Mouse (Mus musculus) testis, postnatal 14 days (tissue): ENCODE measurements at regions not wholly inside any gene's neighbourhood (a gene's known extent, or its start where the extent isn't known, plus 50 kb on each side); places are given as distances from the start of the nearest gene placed in this dataset.

ENCODE experiments used
- DNase-seq: peaks from one replicate; pipeline ENCODE4 v3.0.0; 2021; ENCODE audit warnings: low spot score

- DNase-seq, result no peak
These were observed 1100.8 kb upstream of the Gm7489 start for GRCm38 (mm10) chr15:52783940-52784339.

- DNase-seq, result no peak
These were observed 1099.5 kb upstream of the Gm7489 start for GRCm38 (mm10) chr15:52785196-52785595.

- no peak for DNase-seq
These were observed 1098.7 kb upstream of the Gm7489 start for GRCm38 (mm10) chr15:52785976-52786375.

GRCm38 (mm10) chr15:52805479-52806199, 1079.1 kb upstream of the Gm7489 start:
- no peak for DNase-seq

- DNase-seq, result no peak
These were observed 1076.1 kb upstream of the Gm7489 start for GRCm38 (mm10) chr15:52808622-52809021.

- DNase-seq, result no peak
These were observed 1063.9 kb upstream of the Gm7489 start for GRCm38 (mm10) chr15:52820796-52821195.

- no peak for DNase-seq
These were observed 1047.8 kb upstream of the Gm7489 start for GRCm38 (mm10) chr15:52836896-52837295.

GRCm38 (mm10) chr15:52848132-52848531, 1036.6 kb upstream of the Gm7489 start:
- DNase-seq, result no peak

- no peak for DNase-seq
These were observed 1026.0 kb upstream of the Gm7489 start for GRCm38 (mm10) chr15:52858682-52859081.

- DNase-seq, result no peak
These were observed 1021.2 kb upstream of the Gm7489 start for GRCm38 (mm10) chr15:52863494-52863893.

- DNase-seq, result no peak
These were observed 992.3 kb upstream of the Gm7489 start for GRCm38 (mm10) chr15:52892244-52892950.

- DNase-seq, result no peak
These were observed 986.6 kb upstream of the Gm7489 start for GRCm38 (mm10) chr15:52898107-52898506.

GRCm38 (mm10) chr15:52899403-52899802, 985.3 kb upstream of the Gm7489 start:
- DNase-seq, result no peak

GRCm38 (mm10) chr15:52899822-52900221, 984.9 kb upstream of the Gm7489 start:
- no peak for DNase-seq

- DNase-seq, result no peak
These were observed 979.5 kb upstream of the Gm7489 start for GRCm38 (mm10) chr15:52905231-52905630.

GRCm38 (mm10) chr15:52907217-52907616, 977.5 kb upstream of the Gm7489 start:
- DNase-seq, result no peak

GRCm38 (mm10) chr15:52922277-52922676, 962.4 kb upstream of the Gm7489 start:
- DNase-seq, result no peak

- no peak for DNase-seq
These were observed 956.3 kb upstream of the Gm7489 start for GRCm38 (mm10) chr15:52928408-52928807.

- DNase-seq, result no peak
These were observed 947.6 kb upstream of the Gm7489 start for GRCm38 (mm10) chr15:52937138-52937537.

- DNase-seq, result no peak
These were observed 940.1 kb upstream of the Gm7489 start for GRCm38 (mm10) chr15:52944592-52944991.

GRCm38 (mm10) chr15:52948196-52948595, 936.5 kb upstream of the Gm7489 start:
- no peak for DNase-seq

- DNase-seq, result no peak
These were observed 931.2 kb upstream of the Gm7489 start for GRCm38 (mm10) chr15:52953480-52953879.

- DNase-seq, result no peak
These were observed 929.8 kb upstream of the Gm7489 start for GRCm38 (mm10) chr15:52954715-52955593.
